Mouse (Mus musculus) stomach, postnatal 0 days (tissue): Measurements from ENCODE around the gene Mast1.

Experiments used
- CTCF ChIP-seq: IDR thresholded peaks from 2 replicates; pipeline ENCODE4 v1.5.1; 2016; ENCODE audit warnings: antibody characterized with exemption, low read depth, mild to moderate bottlenecking, moderate library complexity
- EP300 ChIP-seq: optimal IDR thresholded peaks from 2 replicates; pipeline ENCODE3; 2016; ENCODE audit warnings: antibody characterized with exemption

- TF ChIP-seq CTCF (no peak), EP300 (no peak)
Measured at GRCm38 (mm10) chr8:84915269-84915668, 21.9 kb downstream of the Mast1 start.
